Mouse (Mus musculus) lung, adult 2 months (tissue): Measurements from ENCODE around the gene Golim4.

ENCODE experiments used
- CTCF ChIP-seq: fragments of 200-500 bp; IDR thresholded peaks from 2 replicates; pipeline ENCODE4 v1.5.1; 2011; ENCODE audit warnings: mild to moderate bottlenecking, low read length, control low read depth; ENCODE audit not compliant: insufficient read depth
- POLR2A ChIP-seq: fragments of 200-500 bp; IDR thresholded peaks from 2 replicates; pipeline ENCODE4 v1.6.1; 2011; ENCODE audit warnings: low read depth, mild to moderate bottlenecking, control low read depth, low read length, borderline replicate concordance; ENCODE audit errors: extremely low read depth

DNA sequence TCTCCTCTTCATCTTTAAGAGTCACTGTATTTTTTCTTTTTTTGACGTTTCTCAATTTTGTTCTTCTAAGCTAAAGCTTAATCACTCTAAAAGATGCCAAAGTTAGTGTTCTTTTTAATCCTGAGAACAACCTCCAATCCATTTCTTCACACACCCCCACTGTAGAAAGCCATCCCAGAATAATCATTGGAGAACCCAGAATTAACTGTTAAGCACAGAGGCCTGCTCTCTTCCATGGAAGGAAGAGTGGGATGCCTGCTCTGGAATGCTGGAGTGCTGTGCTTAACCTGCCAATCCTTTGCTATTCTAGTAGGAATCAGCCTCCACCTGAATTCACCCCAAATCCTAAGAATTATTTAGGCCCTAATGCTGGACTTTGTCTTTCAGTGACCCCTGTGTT, 67.4 kb downstream of the Golim4 start:
- no peak for TF ChIP-seq CTCF
- TF ChIP-seq POLR2A: no peak
